Mouse (Mus musculus): ENCODE data around the gene Olfr914.

Gene Olfr914

DNA sequence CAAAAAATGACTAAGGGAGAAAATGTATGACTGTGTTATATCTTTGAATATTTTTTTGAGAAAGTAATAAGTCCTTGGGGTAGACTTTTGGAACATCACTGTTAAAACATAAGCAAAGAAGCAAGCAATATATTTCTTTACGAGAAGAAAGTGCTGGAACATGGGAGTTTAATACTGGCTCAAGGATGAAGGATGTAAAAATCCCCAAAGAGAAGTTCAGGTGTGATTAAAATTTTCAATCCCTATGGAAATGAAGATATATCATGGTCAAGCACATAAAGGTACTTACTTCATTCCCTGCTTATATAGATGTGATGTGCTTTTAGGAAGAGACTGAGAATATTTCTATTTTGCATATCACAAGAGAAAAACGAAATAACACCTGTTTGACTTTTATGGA, at the start of gene Olfr914:
Gene Olfr914, plus strand, starts transcription at position 301 of the 400 bp plus-strand sequence.
- no peak for DNase-seq (ENCODE audit: low spot score)

DNA sequence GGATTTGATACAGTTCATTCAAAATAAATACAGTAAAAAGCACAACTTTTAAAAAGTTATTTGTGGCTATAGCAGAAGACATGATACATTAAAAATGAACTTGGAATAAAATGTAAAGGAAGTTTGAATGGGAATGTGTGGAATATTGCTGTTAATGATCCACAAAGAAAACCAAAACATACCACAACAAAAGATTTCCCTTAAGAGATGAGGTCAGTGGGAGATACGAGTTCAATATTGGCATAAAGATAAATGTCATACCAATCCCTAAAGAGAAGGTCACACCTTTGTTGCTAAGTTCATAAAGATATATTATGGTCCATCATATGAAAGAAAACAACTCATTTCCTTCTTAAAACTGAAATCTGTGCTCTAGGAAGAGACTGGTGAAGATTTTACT, 25.0 kb upstream of the Olfr914 start, which contains the start of gene Olfr912:
Gene Olfr912, plus strand, starts transcription at position 301 of the 400 bp plus-strand sequence.
- no peak for DNase-seq (ENCODE audit: low spot score)

DNA sequence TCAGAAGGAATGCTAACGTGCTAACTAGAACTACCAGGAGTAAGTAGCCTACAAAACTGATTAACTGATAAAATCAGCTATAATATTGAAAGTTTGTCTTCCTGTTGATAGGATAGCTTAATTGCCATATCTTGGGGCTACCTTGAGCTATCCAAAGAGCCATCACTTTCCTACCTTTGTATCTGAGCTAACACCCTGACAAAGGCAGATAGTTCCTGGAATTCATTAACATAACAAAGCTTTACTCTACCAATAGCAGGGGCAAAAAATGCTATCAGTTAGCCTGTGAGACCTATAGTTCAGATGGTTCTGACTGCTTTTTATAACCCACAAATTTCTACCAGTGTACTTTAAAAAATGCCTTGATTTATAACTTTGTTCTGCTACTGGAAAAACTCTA, 13.8 kb upstream of the Olfr914 start:
- no peak for DNase-seq (ENCODE audit: low spot score)

DNA sequence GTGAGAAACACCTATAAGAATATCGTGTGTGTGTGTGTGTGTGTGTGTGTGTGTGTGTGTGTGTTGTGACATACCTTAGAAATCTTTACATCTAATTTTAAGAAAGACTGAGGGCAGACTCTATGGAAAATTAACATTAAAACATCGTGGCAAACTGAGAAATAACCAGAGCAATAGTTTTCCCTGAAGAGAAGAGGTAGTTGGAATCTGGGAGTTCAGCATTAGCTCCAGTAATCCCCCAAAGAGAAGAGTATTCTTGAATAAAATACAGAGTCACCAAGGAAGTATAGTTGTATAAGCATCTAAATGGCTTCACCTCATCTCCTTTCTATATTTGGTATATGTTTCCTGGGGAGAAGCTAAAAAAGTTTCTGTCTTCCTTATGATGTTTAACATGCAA, 12.4 kb upstream of the Olfr914 start, which contains the start of gene Olfr913:
Gene Olfr913, plus strand, starts transcription at position 301 of the 400 bp plus-strand sequence.
- no peak for DNase-seq (ENCODE audit: low spot score)

DNA sequence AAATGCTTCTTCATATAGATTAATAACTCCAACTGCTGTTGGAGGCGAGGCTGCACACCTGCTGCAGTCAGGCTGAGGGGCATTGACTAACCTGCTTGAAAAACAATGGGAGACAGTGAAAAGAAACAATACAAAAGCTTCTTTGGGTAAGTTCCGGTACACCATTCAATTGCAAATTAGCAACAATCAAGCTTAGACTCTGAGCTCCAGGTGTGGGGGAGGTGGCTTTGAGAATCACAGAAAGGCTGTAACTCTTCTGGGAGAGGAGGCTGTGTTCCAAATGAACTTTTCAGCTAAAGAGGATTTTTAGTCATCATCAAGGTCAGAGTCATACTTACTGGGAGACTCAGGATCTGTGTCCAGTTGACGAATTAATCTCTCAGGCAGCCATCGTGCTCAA, 27.5 kb downstream of the Olfr914 start:
- no peak for DNase-seq (ENCODE audit: low spot score)

DNA sequence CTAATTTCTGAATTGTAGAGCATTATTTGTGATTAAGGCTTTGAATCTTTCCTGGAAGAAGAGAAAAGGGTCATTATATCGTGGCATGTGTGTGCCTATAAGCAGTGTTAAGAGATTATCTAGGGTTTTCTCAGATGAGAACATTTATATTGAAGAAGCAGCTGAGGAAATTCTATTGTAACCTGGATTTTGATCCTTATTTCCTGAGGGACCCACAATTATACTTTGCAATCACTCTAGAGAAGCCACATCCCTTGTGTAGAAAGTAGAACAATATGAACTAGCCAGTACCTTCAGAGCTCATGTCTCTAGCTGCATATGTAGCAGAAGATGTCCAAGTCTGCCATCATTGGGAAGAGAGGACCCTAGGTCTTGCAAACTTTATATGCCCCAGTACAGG, 54.9 kb downstream of the Olfr914 start, which contains the start of gene Olfr916:
Gene Olfr916, minus strand, starts transcription at position 101 of the 400 bp plus-strand sequence.
- DNase-seq (ENCODE audit: low spot score) = no peak
